Mouse (Mus musculus) adipose tissue, adult 10 weeks (tissue): ENCODE data around the gene Gbp2. TPM values are rescaled to one million over a fixed set of nuclear protein-coding genes. Genes with fewer than 3 reads are reported as not detected.

Source experiments
- polyA plus RNA-seq: library from polyadenylated mRNA; stranded (reverse); fragments of 350-450 nt; fragmentation: Illumina TruSeq; extraction: RNeasy Lipid Tissue Mini Kit (QIAGEN cat#74804); gene quantifications from one replicate; pipeline ENCODE4 v1.2.3, GENCODE M21; 2014; ENCODE audit warnings: low read depth, low replicate concordance

Gene Gbp2
- 27.3 TPM for polyA plus RNA-seq

GRCm38 (mm10) chr3:142620111-142620955 lies at the start of gene Gbp2:
Gene Gbp2 (plus strand): TSS chr3:142620602.

GRCm38 (mm10) chr3:142594547-142594946 lies 25.9 kb upstream of the Gbp2 start, which contains the start of gene Gbp2b:
Gene Gbp2b (plus strand): TSS chr3:142594847.

Other genes starting within 250 kb of the Gbp2 start
- 30.6 TPM for gene Pdlim5, start 224.9 kb upstream of the Gbp2 start, polyA plus RNA-seq
- gene Gbp5, start 126.6 kb upstream of the Gbp2 start, polyA plus RNA-seq: 6.0 TPM
- gene Gbp7, start 90.3 kb upstream of the Gbp2 start, polyA plus RNA-seq: 9.9 TPM
- gene Gbp3, start 60.6 kb upstream of the Gbp2 start, polyA plus RNA-seq: 14.4 TPM
- 0.37 TPM for gene Gbp2b, start 25.8 kb upstream of the Gbp2 start, polyA plus RNA-seq
- 15.7 TPM for gene Kyat3, start 80.4 kb downstream of the Gbp2 start, polyA plus RNA-seq
- 39.3 TPM for gene Gtf2b, start 144.4 kb downstream of the Gbp2 start, polyA plus RNA-seq